Mouse (Mus musculus) brain, embryonic 14.5 days (tissue): Measurements from ENCODE around the gene Prrc2b.

Source experiments
- CTCF ChIP-seq: fragments of 200-500 bp; IDR thresholded peaks from 2 replicates; pipeline ENCODE4 v1.5.1; 2012; ENCODE audit warnings: inconsistent platforms, mild to moderate bottlenecking, moderate library complexity, borderline replicate concordance; ENCODE audit not compliant: insufficient read depth, insufficient read length; ENCODE audit errors: extremely low read depth
- POLR2A ChIP-seq: fragments of 200-500 bp; IDR thresholded peaks from 2 replicates; pipeline ENCODE4 v1.6.1; 2012; ENCODE audit warnings: mild to moderate bottlenecking, inconsistent platforms, borderline replicate concordance; ENCODE audit not compliant: poor library complexity, insufficient read depth, insufficient read length, severe bottlenecking; ENCODE audit errors: extremely low read depth

- TF ChIP-seq POLR2A (no peak), CTCF (no peak)
Measured at GRCm38 (mm10) chr2:32200033-32200432, 49.2 kb downstream of the Prrc2b start.
